Mouse (Mus musculus) A20 (cell line): Measurements from ENCODE around the gene Cphx3.
"Not testable (repeated sequence)": the region's sequence is repeated elsewhere in the genome, so short reads cannot be mapped to it uniquely, and the experiment has no call there.

Experiments used
- DNase-seq: peaks from one replicate; pipeline ENCODE4 v3.0.0-alpha.2; 2011; ENCODE audit warnings: low read depth, low spot score

Gene Cphx3

GRCm38 (mm10) chr14:26081997-26082396, at the start of gene Cphx3:
Gene Cphx3 (plus strand): TSS chr14:26082297.
- not testable (repeated sequence) for DNase-seq

GRCm38 (mm10) chr14:26034364-26034763, 47.7 kb upstream of the Cphx3 start:
- DNase-seq, result not testable (repeated sequence)

- DNase-seq, result not testable (repeated sequence)
These were observed 46.7 kb upstream of the Cphx3 start for GRCm38 (mm10) chr14:26035439-26035838.

GRCm38 (mm10) chr14:26042611-26043010, 39.5 kb upstream of the Cphx3 start, which contains the start of gene Gm9780:
Gene Gm9780 (minus strand): TSS chr14:26042711.
- DNase-seq, result not testable (repeated sequence)

GRCm38 (mm10) chr14:26045007-26045406, 37.1 kb upstream of the Cphx3 start:
- DNase-seq, result not testable (repeated sequence)

GRCm38 (mm10) chr14:26047026-26047425, 35.1 kb upstream of the Cphx3 start:
- DNase-seq, result not testable (repeated sequence)

- not testable (repeated sequence) for DNase-seq
These were observed 33.3 kb upstream of the Cphx3 start for GRCm38 (mm10) chr14:26048767-26049166.

- not testable (repeated sequence) for DNase-seq
These were observed 23.9 kb upstream of the Cphx3 start for GRCm38 (mm10) chr14:26058184-26058583.

- not testable (repeated sequence) for DNase-seq
These were observed 22.7 kb upstream of the Cphx3 start for GRCm38 (mm10) chr14:26059362-26059761.

GRCm38 (mm10) chr14:26066574-26067324, 15.3 kb upstream of the Cphx3 start:
- not testable (repeated sequence) for DNase-seq

- DNase-seq, result not testable (repeated sequence)
These were observed 14.8 kb upstream of the Cphx3 start, which contains the start of gene Tmem254c for GRCm38 (mm10) chr14:26067325-26067633. Gene Tmem254c (minus strand): TSS chr14:26067355.

GRCm38 (mm10) chr14:26076620-26077390, 5.3 kb upstream of the Cphx3 start:
- DNase-seq, result not testable (repeated sequence)

- DNase-seq, result not testable (repeated sequence)
These were observed 881 bp upstream of the Cphx3 start, which contains the start of gene Cphx2 for GRCm38 (mm10) chr14:26081216-26081615. Gene Cphx2 (plus strand): TSS chr14:26081516.

- not testable (repeated sequence) for DNase-seq
These were observed 15.5 kb downstream of the Cphx3 start for GRCm38 (mm10) chr14:26097622-26098021.

GRCm38 (mm10) chr14:26118150-26118549, 36.1 kb downstream of the Cphx3 start, which contains the start of gene Duxbl2:
Gene Duxbl2 (plus strand): TSS chr14:26118349.
- not testable (repeated sequence) for DNase-seq

GRCm38 (mm10) chr14:26118550-26119000, 36.5 kb downstream of the Cphx3 start:
- DNase-seq, result not testable (repeated sequence)

GRCm38 (mm10) chr14:26119095-26119494, 37.0 kb downstream of the Cphx3 start:
- not testable (repeated sequence) for DNase-seq

GRCm38 (mm10) chr14:26147095-26147494, 65.0 kb downstream of the Cphx3 start:
- not testable (repeated sequence) for DNase-seq

GRCm38 (mm10) chr14:26156032-26156431, 73.9 kb downstream of the Cphx3 start:
- DNase-seq, result not testable (repeated sequence)

- DNase-seq, result not testable (repeated sequence)
These were observed 79.1 kb downstream of the Cphx3 start for GRCm38 (mm10) chr14:26161156-26161555.

GRCm38 (mm10) chr14:26162423-26162822, 80.3 kb downstream of the Cphx3 start:
- DNase-seq, result not testable (repeated sequence)

- DNase-seq, result not testable (repeated sequence)
These were observed 83.2 kb downstream of the Cphx3 start for GRCm38 (mm10) chr14:26165266-26165665.
